Mouse (Mus musculus) heart, adult 9 months (tissue): ENCODE measurements at regions not wholly inside any gene's neighbourhood (a gene's known extent, or its start where the extent isn't known, plus 50 kb on each side); places are given as distances from the start of the nearest gene placed in this dataset.

ENCODE experiments used
- DNase-seq, 2 experiments: peaks; one replicate each; pipeline ENCODE4 v3.0.0; 2022; ENCODE audit warnings: low spot score in 2 of 2

GRCm38 (mm10) chr15:36855550-36856131, 151.9 kb downstream of the Zfp706 start:
- peak; percentile 25 to 66 for DNase-seq

GRCm38 (mm10) chr15:36854900-36855321, 152.7 kb downstream of the Zfp706 start:
- DNase-seq, result peak; percentile 66 to 67

GRCm38 (mm10) chr15:36852229-36852821, 155.2 kb downstream of the Zfp706 start:
- no peak for DNase-seq

GRCm38 (mm10) chr15:36848238-36848637, 159.3 kb downstream of the Zfp706 start:
- no peak for DNase-seq

GRCm38 (mm10) chr15:36846806-36847205, 160.8 kb downstream of the Zfp706 start:
- DNase-seq, result no peak
